Comparison of ENCODE assay signal across 17 mouse cellular contexts in genomic region chr7:70891700-70892099, GRCm38 (mm10).
"Had no signal": no experiment of that assay in that cellular context is flagged by ENCODE, and none has a peak within 500 bp of the region (broad histone marks: within the 10 kb centered on the region; RNA-seq: fewer than 3 reads in every experiment).

No protein-coding gene starts in this region.

- H3K4me3 ChIP-seq: layer of hippocampus, adult 2 months; liver, embryonic 13.5 days; neural tube, embryonic 12.5 days; neural tube, embryonic 15.5 days had no signal

- H3K36me3 ChIP-seq: liver, embryonic 13.5 days; neural tube, embryonic 12.5 days; neural tube, embryonic 15.5 days had no signal

- H3K9me3 ChIP-seq: liver, embryonic 13.5 days; neural tube, embryonic 12.5 days; neural tube, embryonic 15.5 days had no signal

- H3K9ac ChIP-seq: liver, embryonic 13.5 days; neural tube, embryonic 12.5 days; neural tube, embryonic 15.5 days had no signal

- H3K27me3 ChIP-seq: liver, embryonic 13.5 days; neural tube, embryonic 12.5 days; neural tube, embryonic 15.5 days had no signal

- DNase-seq: kidney, adult 2 months; kidney, postnatal 25 days; layer of hippocampus, adult 9-11 months; liver, embryonic 13.5 days; lung, adult 2 months; lung, postnatal 36 days; midbrain, embryonic 14.5 days; right cerebral cortex, adult 18-20 months; right cerebral cortex, postnatal 14 days; right cerebral cortex, postnatal 4 days; thymus, postnatal 25 days had no signal

- H3K4me2 ChIP-seq: liver, embryonic 13.5 days; midbrain, embryonic 11.5 days; neural tube, embryonic 12.5 days; neural tube, embryonic 15.5 days had no signal

- H3K4me1 ChIP-seq: liver, embryonic 13.5 days; neural tube, embryonic 12.5 days; neural tube, embryonic 15.5 days had no signal

- ATAC-seq: intestine, postnatal 0 days had no signal

- H3K27ac ChIP-seq: kidney, postnatal 0 days; layer of hippocampus, adult 2 months; liver, embryonic 13.5 days; neural tube, embryonic 12.5 days; neural tube, embryonic 15.5 days had no signal
